8 mouse cellular contexts compared by ENCODE assay signal in the genomic region with DNA sequence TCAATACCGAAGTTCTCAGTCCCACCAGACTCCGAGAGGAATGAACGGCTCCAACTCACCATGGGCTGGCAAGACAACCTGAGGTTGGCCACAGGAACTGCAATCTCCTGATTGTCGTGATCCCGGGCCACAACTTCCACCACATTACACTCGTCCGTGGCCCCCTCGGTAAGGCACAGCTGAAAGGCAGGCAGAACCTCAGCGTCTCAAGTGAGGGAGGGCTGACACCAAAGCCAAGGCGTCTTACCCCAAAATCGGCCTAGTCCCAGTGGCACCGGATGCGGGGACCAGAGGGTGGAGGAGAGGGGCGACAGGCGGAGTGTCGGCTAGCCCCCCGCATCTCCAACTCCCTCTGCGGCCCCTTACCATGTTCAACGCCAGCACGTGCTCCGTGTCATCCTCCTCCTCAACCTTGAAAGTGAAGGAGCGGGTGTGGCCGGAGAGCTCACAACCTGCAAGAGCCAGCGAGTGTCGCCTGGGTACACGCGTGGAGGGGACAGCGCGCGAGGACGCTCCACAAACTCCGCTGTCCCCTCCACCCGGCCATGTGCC. TPM values are rescaled to one million over a fixed set of nuclear protein-coding genes. Genes with fewer than 3 reads are reported as not detected.
A peak's percentile ranks its signal among the peaks of the same experiment; 100 is the strongest.
DNase-seq lines count a peak whose midpoint lies in the region; ATAC-seq and TF ChIP-seq lines count a peak whose summit lies in the region.

No protein-coding gene starts in this region.

- intact Hi-C loops in gastrocnemius, adult 2 months (cut with DNase I) = loop anchor here (5.0 kb wide), 1 partner anchor 526 kb away; no protein-coding TSS in a partner anchor
- intact Hi-C loops in gastrocnemius, postnatal 36 days (cut with DNase I) = loop anchor here (5.0 kb wide), 1 partner anchor 526 kb away; no protein-coding TSS in a partner anchor

- peak overlapping the region; percentile 88 for H3K4me3 ChIP-seq in gastrocnemius, adult 2 months
- peak overlapping the region; percentile 57 for H3K4me3 ChIP-seq in cortical plate, adult 2 months (ENCODE audit: insufficient read depth, low read length)
- peak overlapping the region; percentile 92 for H3K4me3 ChIP-seq in hindbrain, embryonic 15.5 days
- peak overlapping the region; percentile 94 for H3K4me3 ChIP-seq in midbrain, embryonic 12.5 days

- 2% methylated on average over 33 of the region's 33 CpGs for WGBS in hindbrain, embryonic 15.5 days
- WGBS in midbrain, embryonic 12.5 days = 3% methylated on average over 33 of the region's 33 CpGs

- peak overlapping the region; percentile 86 for H3K9ac ChIP-seq in hindbrain, embryonic 15.5 days
- peak overlapping the region; percentile 86 for H3K9ac ChIP-seq in midbrain, embryonic 12.5 days (replicated peaks)

- no peak for DNase-seq in gastrocnemius, adult 2 months
- no peak for DNase-seq in gastrocnemius, postnatal 36 days
- peak; percentile 52 for DNase-seq in CD4-positive, CD25-positive, alpha-beta regulatory T cell, adult 2 months (ENCODE audit: low read depth, low spot score)
- DNase-seq in thymus, postnatal 25 days = peak; percentile 70
- DNase-seq in ovary, adult 18-20 months (ENCODE audit: low spot score) = no peak

- peaks cover 29% of the 10 kb centered on the region for H3K27me3 ChIP-seq in hindbrain, embryonic 15.5 days
- peaks cover 47% of the 10 kb centered on the region for H3K27me3 ChIP-seq in midbrain, embryonic 12.5 days

- peak overlapping the region; percentile 82 for H3K27ac ChIP-seq in gastrocnemius, adult 2 months
- no peak overlapping the region for H3K27ac ChIP-seq in cortical plate, adult 2 months (ENCODE audit: insufficient read depth, low read length)
- H3K27ac ChIP-seq in hindbrain, embryonic 15.5 days (replicated peaks) = 0 out of 2 replicates have a peak overlapping the region, but pooled peaks have one; percentile 53
- no peak overlapping the region for H3K27ac ChIP-seq in midbrain, embryonic 12.5 days (replicated peaks)

- peak; percentile 51 for ATAC-seq in hindbrain, embryonic 15.5 days (ENCODE audit: low FRiP score, low read depth)
- peak; percentile 13; the same call in 1 of the 2 replicates for ATAC-seq in midbrain, embryonic 12.5 days (ENCODE audit: low FRiP score, low read depth)

- peak overlapping the region; percentile 97 for H3K4me2 ChIP-seq in hindbrain, embryonic 15.5 days
- peak overlapping the region; percentile 99 for H3K4me2 ChIP-seq in midbrain, embryonic 12.5 days (replicated peaks)

- H3K36me3 ChIP-seq in hindbrain, embryonic 15.5 days = peaks cover 19% of the 10 kb centered on the region
- peaks cover 22% of the 10 kb centered on the region for H3K36me3 ChIP-seq in midbrain, embryonic 12.5 days

- no peak for TF ChIP-seq CTCF in gastrocnemius, adult 2 months (IDR thresholded peaks at IDR 0.05)
- TF ChIP-seq CTCF in cortical plate, adult 2 months (IDR thresholded peaks at IDR 0.05; ENCODE audit: extremely low read depth, insufficient read depth, low read length) = no peak

- H3K4me1 ChIP-seq in cortical plate, adult 2 months (ENCODE audit: control insufficient read depth, insufficient read depth, low read length) = 0 out of 2 replicates have a peak, but pooled peaks cover 2% of the 10 kb centered on the region
- peaks cover 22% of the 10 kb centered on the region for H3K4me1 ChIP-seq in hindbrain, embryonic 15.5 days (replicated peaks)
- peaks cover 30% of the 10 kb centered on the region for H3K4me1 ChIP-seq in midbrain, embryonic 12.5 days

- no peaks in the 10 kb centered on the region for H3K9me3 ChIP-seq in hindbrain, embryonic 15.5 days
- no peaks in the 10 kb centered on the region for H3K9me3 ChIP-seq in midbrain, embryonic 12.5 days

- no peak for TF ChIP-seq POLR2A in cortical plate, adult 2 months (IDR thresholded peaks at IDR 0.05; ENCODE audit: extremely low read depth, insufficient read depth, low read length)

RNA-seq across cellular contexts. Expression of gene Npm3, which starts 0.6 kb away (rescaled TPM):
- 10 to 100 TPM; 11.0 to 13.3 TPM for total RNA-seq in gastrocnemius, adult 2 months (2021)
- 10 to 100 TPM; 10.6 to 12.0 TPM for total RNA-seq in gastrocnemius, postnatal 36 days (2021)
- polyA plus RNA-seq in cortical plate, adult 2 months (2012; rRNA removed) = 14.3 and 15.8 TPM in 2 replicates
- 6.9 and 7.3 TPM in 2 replicates for polyA plus RNA-seq in hindbrain, embryonic 15.5 days (2015; fragmentation: Nextera tagmentation; extraction: Ambion mirVana)
- polyA plus RNA-seq in midbrain, embryonic 12.5 days (2016; fragmentation: Nextera tagmentation; extraction: Ambion mirVana) = 7.7 and 8.4 TPM in 2 replicates

RNA-seq across cellular contexts. Expression of gene Fgf8, which starts 6.1 kb away (rescaled TPM):
- total RNA-seq in gastrocnemius, adult 2 months (2021) = not detected
- not detected for total RNA-seq in gastrocnemius, postnatal 36 days (2021)
- not detected in 2 replicates for polyA plus RNA-seq in cortical plate, adult 2 months (2012; rRNA removed)
- 0.45 and 0.47 TPM in 2 replicates for polyA plus RNA-seq in hindbrain, embryonic 15.5 days (2015; fragmentation: Nextera tagmentation; extraction: Ambion mirVana)
- 4.3 and 5.7 TPM in 2 replicates for polyA plus RNA-seq in midbrain, embryonic 12.5 days (2016; fragmentation: Nextera tagmentation; extraction: Ambion mirVana)

RNA-seq across cellular contexts. Expression of gene Mgea5, which starts 34.9 kb away (rescaled TPM):
- total RNA-seq in gastrocnemius, adult 2 months (2021) = 10 to 100 TPM; 35.2 to 41.8 TPM
- total RNA-seq in gastrocnemius, postnatal 36 days (2021) = 10 to 100 TPM; 26.2 to 31.1 TPM
- polyA plus RNA-seq in cortical plate, adult 2 months (2012; rRNA removed) = 134 and 137 TPM in 2 replicates
- polyA plus RNA-seq in hindbrain, embryonic 15.5 days (2015; fragmentation: Nextera tagmentation; extraction: Ambion mirVana) = 79.4 and 85.4 TPM in 2 replicates
- polyA plus RNA-seq in midbrain, embryonic 12.5 days (2016; fragmentation: Nextera tagmentation; extraction: Ambion mirVana) = 115 and 123 TPM in 2 replicates

Comparison
In these comparisons a context has a peak if more than half of its experiments do, and no peak if none do; other contexts are left out.
1. DNase-seq: peak in CD4-positive, CD25-positive, alpha-beta regulatory T cell, adult 2 months (single experiment) and thymus, postnatal 25 days (single experiment); none in gastrocnemius, adult 2 months (single experiment), gastrocnemius, postnatal 36 days (0 of 2) and ovary, adult 18-20 months (single experiment).
2. H3K27ac ChIP-seq: peak in gastrocnemius, adult 2 months (single experiment) and hindbrain, embryonic 15.5 days (single experiment); none in cortical plate, adult 2 months (single experiment) and midbrain, embryonic 12.5 days (single experiment).
3. Peak in every context shown above with its lines, with median percentiles within 50 percentile points of each other: H3K4me3 ChIP-seq.